Comparison of ENCODE assay signal across 9 mouse cellular contexts in genomic region chr1:72751371-72751781, GRCm38 (mm10). TPM values are rescaled to one million over a fixed set of nuclear protein-coding genes. Genes with fewer than 3 reads are reported as not detected.
A peak's percentile ranks its signal among the peaks of the same experiment; 100 is the strongest.
DNase-seq lines count a peak whose midpoint lies in the region; ATAC-seq and TF ChIP-seq lines count a peak whose summit lies in the region.
"Had no signal": no experiment of that assay in that cellular context is flagged by ENCODE, and none has a peak within 500 bp of the region (broad histone marks: within the 10 kb centered on the region; RNA-seq: fewer than 3 reads in every experiment).

No protein-coding gene starts in this region.

- H3K4me3 ChIP-seq in hindbrain, postnatal 0 days (ENCODE audit: low read length): no peak overlapping the region
- H3K4me3 ChIP-seq in hindbrain, embryonic 12.5 days: no peak overlapping the region
- H3K4me3 ChIP-seq: limb, embryonic 15.5 days had no signal

- no peak overlapping the region for H3K9ac ChIP-seq in hindbrain, postnatal 0 days (replicated peaks; ENCODE audit: low read length)
- H3K9ac ChIP-seq in hindbrain, embryonic 12.5 days: no peak overlapping the region
- H3K9ac ChIP-seq: limb, embryonic 15.5 days had no signal

- H3K36me3 ChIP-seq in hindbrain, postnatal 0 days (ENCODE audit: insufficient read depth, low read length): no peaks in the 10 kb centered on the region
- H3K36me3 ChIP-seq in hindbrain, embryonic 12.5 days: no peaks in the 10 kb centered on the region
- H3K36me3 ChIP-seq: limb, embryonic 15.5 days had no signal

- peak; percentile 83 for DNase-seq in hindbrain, postnatal 0 days (ENCODE audit: low spot score)
- peak; percentile 79 for DNase-seq in adrenal gland, postnatal 10 days
- peak; percentile 76 for DNase-seq in cerebellum, adult 9-10 months
- peak; percentile 30 for DNase-seq in heart, postnatal 4 days
- DNase-seq in right cerebral cortex, adult 2 months (ENCODE audit: low spot score in 2 of 2): peak; percentile 19 to 25
- DNase-seq in retina, postnatal 1 day: no peak

- H3K9me3 ChIP-seq in hindbrain, postnatal 0 days (ENCODE audit: low read length): no peaks in the 10 kb centered on the region
- H3K9me3 ChIP-seq in hindbrain, embryonic 12.5 days (replicated peaks): no peaks in the 10 kb centered on the region
- H3K9me3 ChIP-seq: limb, embryonic 15.5 days had no signal

- TF ChIP-seq CTCF in hindbrain, postnatal 0 days (IDR thresholded peaks at IDR 0.05; ENCODE audit: low read depth): no peak

- H3K4me1 ChIP-seq in hindbrain, postnatal 0 days (ENCODE audit: insufficient read depth, low read length): peaks cover 9% of the 10 kb centered on the region; the same call in 1 of the 2 replicates
- H3K4me1 ChIP-seq in hindbrain, embryonic 12.5 days: no peaks in the 10 kb centered on the region

- no peaks in the 10 kb centered on the region for H3K27me3 ChIP-seq in hindbrain, postnatal 0 days (ENCODE audit: insufficient read depth, low read length)
- no peaks in the 10 kb centered on the region for H3K27me3 ChIP-seq in hindbrain, embryonic 12.5 days
- H3K27me3 ChIP-seq: limb, embryonic 15.5 days had no signal

- no peak overlapping the region for H3K27ac ChIP-seq in hindbrain, postnatal 0 days
- H3K27ac ChIP-seq in hindbrain, embryonic 12.5 days: no peak overlapping the region
- H3K27ac ChIP-seq: limb, embryonic 15.5 days had no signal

- peak; percentile 90 for ATAC-seq in hindbrain, postnatal 0 days
- ATAC-seq in hindbrain, embryonic 12.5 days (ENCODE audit: low FRiP score): no peak
- no peak for ATAC-seq in monocyte, adult 5-6 weeks (replicated peaks; ENCODE audit: insufficient number of reproducible peaks, low FRiP score, low TSS enrichment, poor library complexity, severe bottlenecking)

- no peak overlapping the region for H3K4me2 ChIP-seq in hindbrain, postnatal 0 days (ENCODE audit: low read depth, low read length)
- H3K4me2 ChIP-seq in hindbrain, embryonic 12.5 days (replicated peaks): no peak overlapping the region
- H3K4me2 ChIP-seq: limb, embryonic 15.5 days had no signal

- WGBS in hindbrain, postnatal 0 days: 51% methylated on average over 7 of the region's 7 CpGs
- 91% methylated on average over 7 of the region's 7 CpGs for WGBS in hindbrain, embryonic 12.5 days

RNA-seq across cellular contexts. Expression of gene Rpl37a, which starts 40.3 kb away (rescaled TPM):
- total RNA-seq in hindbrain, postnatal 0 days (2014; rRNA removed): 336 and 437 TPM in 2 replicates
- 1,178 and 1,201 TPM in 2 replicates for polyA plus RNA-seq in hindbrain, postnatal 0 days (2015; fragmentation: Nextera tagmentation; extraction: Ambion mirVana)
- 1,194 and 1,379 TPM in 2 replicates for polyA plus RNA-seq in hindbrain, embryonic 12.5 days (2016; fragmentation: Nextera tagmentation; extraction: Ambion mirVana)
- total RNA-seq in adrenal gland, postnatal 10 days (2021): 1,000 to 10,000 TPM; 1,158 to 1,169 TPM
- total RNA-seq in heart, postnatal 4 days (2021): 100 to 1,000 TPM; 918 to 961 TPM
- 508 to 670 TPM (median 625 TPM) in 3 replicates for total RNA-seq in monocyte, adult 5-6 weeks (2017)

RNA-seq across cellular contexts. Expression of gene Ankar, which starts 51.0 kb away (rescaled TPM):
- total RNA-seq in hindbrain, postnatal 0 days (2014; rRNA removed): not detected in 2 replicates
- not detected in 2 replicates for polyA plus RNA-seq in hindbrain, postnatal 0 days (2015; fragmentation: Nextera tagmentation; extraction: Ambion mirVana)
- polyA plus RNA-seq in hindbrain, embryonic 12.5 days (2016; fragmentation: Nextera tagmentation; extraction: Ambion mirVana): not detected in 2 replicates
- total RNA-seq in adrenal gland, postnatal 10 days (2021): not detected
- total RNA-seq in heart, postnatal 4 days (2021): not detected
- not detected in 3 replicates for total RNA-seq in monocyte, adult 5-6 weeks (2017)
- polyA plus RNA-seq: limb, embryonic 15.5 days had no signal
